Mouse (Mus musculus) kidney, adult 8-10 months (tissue): ENCODE measurements around the gene Mrpl43.

Source experiments
- DNase-seq, 2 experiments: peaks; one replicate each; pipeline ENCODE4 v3.0.0; 2022

The Mrpl43 gene

GRCm38 (mm10) chr19:44965978-44966377 lies 40.3 kb downstream of the Mrpl43 start:
- DNase-seq, result no peak

DNA sequence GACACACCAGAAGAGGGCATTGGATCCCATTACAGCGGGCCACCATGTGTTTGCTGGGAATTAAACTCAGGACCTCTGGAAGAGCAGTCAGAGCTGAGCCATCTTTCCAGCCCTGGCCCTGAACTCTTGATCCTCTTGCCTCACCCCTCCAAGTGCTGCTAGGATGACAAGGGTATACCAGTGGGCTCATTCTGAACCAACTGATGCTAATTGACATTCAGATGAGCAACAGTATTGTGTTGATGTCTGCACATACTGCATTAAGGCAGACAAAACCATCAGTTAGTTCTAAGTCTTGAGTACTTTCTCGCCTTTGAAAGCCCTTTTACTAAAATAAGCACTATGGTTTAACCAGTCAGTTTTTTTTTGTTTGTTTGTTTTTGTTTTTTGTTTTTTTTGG lies 46.6 kb downstream of the Mrpl43 start:
- no peak for DNase-seq
